ENCODE assay signal across 14 mouse cellular contexts in genomic region chr5:97016842-97017577, GRCm38 (mm10). TPM values are rescaled to one million over a fixed set of nuclear protein-coding genes. Genes with fewer than 3 reads are reported as not detected.
DNase-seq lines count a peak whose midpoint lies in the region; ATAC-seq lines count a peak whose summit lies in the region.
"Had no signal": no experiment of that assay in that cellular context is flagged by ENCODE, and none has a peak within 500 bp of the region (broad histone marks: within the 10 kb centered on the region; RNA-seq: fewer than 3 reads in every experiment).

No protein-coding gene starts in this region.

- no peak overlapping the region for H3K9ac ChIP-seq in hindbrain, embryonic 12.5 days
- H3K9ac ChIP-seq in liver, embryonic 12.5 days = peak overlapping the region; percentile 19; the same call in 1 of the 2 replicates

- no peak overlapping the region for H3K4me3 ChIP-seq in hindbrain, embryonic 10.5 days
- H3K4me3 ChIP-seq in hindbrain, embryonic 12.5 days = no peak overlapping the region
- no peak overlapping the region for H3K4me3 ChIP-seq in liver, embryonic 12.5 days

- peaks cover 26% of the 10 kb centered on the region for H3K4me1 ChIP-seq in hindbrain, embryonic 10.5 days (replicated peaks)
- peaks cover 20% of the 10 kb centered on the region for H3K4me1 ChIP-seq in hindbrain, embryonic 12.5 days
- peaks cover 93% of the 10 kb centered on the region for H3K4me1 ChIP-seq in liver, embryonic 12.5 days

- H3K9me3 ChIP-seq in hindbrain, embryonic 10.5 days = no peaks in the 10 kb centered on the region
- no peaks in the 10 kb centered on the region for H3K9me3 ChIP-seq in hindbrain, embryonic 12.5 days (replicated peaks)
- no peaks in the 10 kb centered on the region for H3K9me3 ChIP-seq in liver, embryonic 12.5 days (replicated peaks)

- no peak for ATAC-seq in hindbrain, embryonic 12.5 days (ENCODE audit: low FRiP score)
- ATAC-seq in liver, embryonic 12.5 days = 0 out of 2 replicates have a peak, but pooled peaks have one; percentile 28
- ATAC-seq: CD4-positive, CD25-positive, alpha-beta regulatory T cell, adult 4 months; Patski had no signal

- no peaks in the 10 kb centered on the region for H3K27me3 ChIP-seq in hindbrain, embryonic 10.5 days (ENCODE audit: insufficient read depth, poor library complexity, severe bottlenecking)
- no peaks in the 10 kb centered on the region for H3K27me3 ChIP-seq in hindbrain, embryonic 12.5 days
- no peaks in the 10 kb centered on the region for H3K27me3 ChIP-seq in liver, embryonic 12.5 days (replicated peaks)
- H3K27me3 ChIP-seq: Patski had no signal

- no peaks in the 10 kb centered on the region for H3K36me3 ChIP-seq in hindbrain, embryonic 10.5 days
- H3K36me3 ChIP-seq in hindbrain, embryonic 12.5 days = no peaks in the 10 kb centered on the region
- peaks cover 49% of the 10 kb centered on the region for H3K36me3 ChIP-seq in liver, embryonic 12.5 days

- 93% methylated on average over 9 of the region's 9 CpGs for WGBS in hindbrain, embryonic 10.5 days
- WGBS in hindbrain, embryonic 12.5 days = 93% methylated on average over 9 of the region's 9 CpGs
- WGBS in liver, embryonic 12.5 days (ENCODE audit: insufficient replicate concordance) = 75% methylated on average over 9 of the region's 9 CpGs

- 0 out of 2 replicates have a peak overlapping the region, but pooled peaks have one; percentile 2 for H3K27ac ChIP-seq in hindbrain, embryonic 10.5 days
- H3K27ac ChIP-seq in hindbrain, embryonic 12.5 days = no peak overlapping the region
- peak overlapping the region; percentile 68 for H3K27ac ChIP-seq in liver, embryonic 12.5 days

- DNase-seq in hindbrain, embryonic 10.5 days (ENCODE audit: low spot score) = no peak
- peak; percentile 12 for DNase-seq in right cerebral cortex, postnatal 4 days
- DNase-seq in right cerebral cortex, postnatal 14 days = no peak
- DNase-seq in urinary bladder, postnatal 36 days (ENCODE audit: low spot score in 2 of 2) = no peak
- no peak for DNase-seq in urinary bladder, postnatal 25 days (ENCODE audit: low spot score)
- DNase-seq in gastrocnemius, postnatal 4 days (ENCODE audit: low spot score in 2 of 2) = no peak
- DNase-seq: adrenal gland, adult 8-10 months; kidney, postnatal 10 days; lung, postnatal 36 days; thymus, postnatal 25 days had no signal

- H3K4me2 ChIP-seq in hindbrain, embryonic 12.5 days (replicated peaks) = no peak overlapping the region
- H3K4me2 ChIP-seq in liver, embryonic 12.5 days = peak overlapping the region; percentile 6; the same call in 1 of the 2 replicates

RNA-seq across cellular contexts. Expression of gene Bmp2k, which starts 19.5 kb away (rescaled TPM):
- polyA plus RNA-seq in hindbrain, embryonic 10.5 days (2016; fragmentation: Nextera tagmentation; extraction: Ambion mirVana) = 10.1 and 10.2 TPM in 2 replicates
- 12.8 and 15.2 TPM in 2 replicates for polyA plus RNA-seq in hindbrain, embryonic 12.5 days (2016; fragmentation: Nextera tagmentation; extraction: Ambion mirVana)
- polyA plus RNA-seq in liver, embryonic 12.5 days (2016; fragmentation: Nextera tagmentation; extraction: Ambion mirVana) = 57.2 and 59.8 TPM in 2 replicates
- total RNA-seq in gastrocnemius, postnatal 4 days (2021) = 10 to 100 TPM; 15.5 to 16.8 TPM
